Comparison of ENCODE assay signal across 9 mouse cellular contexts in genomic region chr3:105453214-105453950, GRCm38 (mm10). TPM values are rescaled to one million over a fixed set of nuclear protein-coding genes. Genes with fewer than 3 reads are reported as not detected.
DNase-seq lines count a peak whose midpoint lies in the region; ATAC-seq lines count a peak whose summit lies in the region.
"Had no signal": no experiment of that assay in that cellular context is flagged by ENCODE, and none has a peak within 500 bp of the region (broad histone marks: within the 10 kb centered on the region; RNA-seq: fewer than 3 reads in every experiment).

No protein-coding gene starts in this region.

- peak overlapping the region; percentile 76 for H3K4me3 ChIP-seq in forebrain, embryonic 10.5 days
- H3K4me3 ChIP-seq in intestine, embryonic 14.5 days (ENCODE audit: low read depth, low read length), result peak overlapping the region; percentile 63
- H3K4me3 ChIP-seq in neural tube, embryonic 11.5 days (ENCODE audit: low read depth, low read length), result peak overlapping the region; percentile 65

- H3K4me2 ChIP-seq in intestine, embryonic 14.5 days (ENCODE audit: low read length), result peak overlapping the region; percentile 97
- peak overlapping the region; percentile 99 for H3K4me2 ChIP-seq in neural tube, embryonic 11.5 days (ENCODE audit: low read depth)

- intact Hi-C loops in left cerebral cortex, postnatal 10 days (cut with DNase I), result loop anchor here (5.0 kb wide), 1 partner anchor 194 kb away; no protein-coding TSS in a partner anchor

- peak overlapping the region; percentile 69 for H3K9ac ChIP-seq in intestine, embryonic 14.5 days (ENCODE audit: low read length)
- no peak overlapping the region for H3K9ac ChIP-seq in neural tube, embryonic 11.5 days (ENCODE audit: low read length)

- peaks cover 34% of the 10 kb centered on the region for H3K4me1 ChIP-seq in forebrain, embryonic 10.5 days
- peaks cover 17% of the 10 kb centered on the region for H3K4me1 ChIP-seq in intestine, embryonic 14.5 days (replicated peaks; ENCODE audit: control insufficient read depth, insufficient read depth, low read length)
- H3K4me1 ChIP-seq in neural tube, embryonic 11.5 days (ENCODE audit: control insufficient read depth, insufficient read depth, low read length), result peaks cover 7% of the 10 kb centered on the region

- no peaks in the 10 kb centered on the region for H3K36me3 ChIP-seq in forebrain, embryonic 10.5 days (replicated peaks)
- H3K36me3 ChIP-seq in intestine, embryonic 14.5 days (ENCODE audit: control insufficient read depth, insufficient read depth, low read length), result no peaks in the 10 kb centered on the region
- no peaks in the 10 kb centered on the region for H3K36me3 ChIP-seq in neural tube, embryonic 11.5 days (ENCODE audit: control insufficient read depth, insufficient read depth, low read length)

- peaks cover 78% of the 10 kb centered on the region for H3K27me3 ChIP-seq in forebrain, embryonic 10.5 days (ENCODE audit: poor library complexity, severe bottlenecking)
- H3K27me3 ChIP-seq in intestine, embryonic 14.5 days (replicated peaks; ENCODE audit: control insufficient read depth, insufficient read depth, low read length), result peaks cover 52% of the 10 kb centered on the region
- peaks cover 28% of the 10 kb centered on the region for H3K27me3 ChIP-seq in neural tube, embryonic 11.5 days (ENCODE audit: control insufficient read depth, insufficient read depth, low read length)

- no peaks in the 10 kb centered on the region for H3K9me3 ChIP-seq in forebrain, embryonic 10.5 days
- H3K9me3 ChIP-seq in intestine, embryonic 14.5 days (ENCODE audit: control insufficient read depth, low read length), result no peaks in the 10 kb centered on the region
- H3K9me3 ChIP-seq in neural tube, embryonic 11.5 days (ENCODE audit: control insufficient read depth, low read length), result no peaks in the 10 kb centered on the region

- 0 out of 2 replicates have a peak overlapping the region, but pooled peaks have one; percentile 84 for H3K27ac ChIP-seq in forebrain, embryonic 10.5 days
- peak overlapping the region; percentile 79 for H3K27ac ChIP-seq in intestine, embryonic 14.5 days (ENCODE audit: low read depth)
- H3K27ac ChIP-seq in neural tube, embryonic 11.5 days (ENCODE audit: low read depth, low read length), result no peak overlapping the region
- H3K27ac ChIP-seq: macrophage had no signal

- 3% methylated on average over 19 of the region's 19 CpGs for WGBS in forebrain, embryonic 10.5 days
- WGBS in intestine, embryonic 14.5 days, result 3% methylated on average over 19 of the region's 19 CpGs
- WGBS in neural tube, embryonic 11.5 days, result 6% methylated on average over 19 of the region's 19 CpGs

- ATAC-seq in intestine, embryonic 14.5 days (replicated peaks; ENCODE audit: low FRiP score, low TSS enrichment, low read depth), result no peak
- ATAC-seq in neural tube, embryonic 11.5 days (ENCODE audit: insufficient read depth, low FRiP score, low TSS enrichment), result no peak

- DNase-seq in kidney, postnatal 10 days, result peak; percentile 27
- DNase-seq in kidney, adult 8-10 months, result no peak
- DNase-seq in forebrain, embryonic 10.5 days (ENCODE audit: extremely low spot score, low spot score), result no peak
- DNase-seq in intestine, embryonic 14.5 days (ENCODE audit: low spot score), result peak; percentile 57
- peak; percentile 16 for DNase-seq in neural tube, embryonic 11.5 days (ENCODE audit: low spot score)
- no peak for DNase-seq in ovary, postnatal 10 days (ENCODE audit: low spot score)
- DNase-seq in left cerebral cortex, postnatal 10 days (ENCODE audit: extremely low spot score in 1 of 2, low spot score in 2 of 2), result no peak
- no peak for DNase-seq in lung, postnatal 14 days

RNA-seq across cellular contexts. Expression of gene Kcnd3, which starts 1.3 kb away (rescaled TPM):
- polyA plus RNA-seq in forebrain, embryonic 10.5 days (2016; fragmentation: Nextera tagmentation; extraction: Ambion mirVana), result 0.21 and 0.31 TPM in 2 replicates
- polyA plus RNA-seq in intestine, embryonic 14.5 days (2014; fragmentation: Nextera tagmentation; extraction: Ambion mirVana), result 8.9 and 9.1 TPM in 2 replicates
- polyA plus RNA-seq in neural tube, embryonic 11.5 days (2014; fragmentation: Nextera tagmentation; extraction: Ambion mirVana), result 0.99 and 1.5 TPM in 2 replicates
- total RNA-seq in left cerebral cortex, postnatal 10 days (2021), result 10 to 100 TPM; 31.5 to 36.4 TPM
- polyA plus RNA-seq: macrophage had no signal

Comparison
In these comparisons a context has a peak if more than half of its experiments do, and no peak if none do; other contexts are left out.
1. DNase-seq: peak in kidney, postnatal 10 days (single experiment), intestine, embryonic 14.5 days (single experiment) and neural tube, embryonic 11.5 days (single experiment); none in kidney, adult 8-10 months (0 of 2), forebrain, embryonic 10.5 days (single experiment), ovary, postnatal 10 days (single experiment), left cerebral cortex, postnatal 10 days (0 of 2) and lung, postnatal 14 days (single experiment).
2. Peak in every context shown above with its lines, with median percentiles within 50 percentile points of each other: H3K4me3 ChIP-seq.